Comparison of ENCODE assay signal across 10 mouse cellular contexts in genomic region chr17:26950560-26951288, GRCm38 (mm10). TPM values are rescaled to one million over a fixed set of nuclear protein-coding genes. Genes with fewer than 3 reads are reported as not detected.
DNase-seq lines count a peak whose midpoint lies in the region; ATAC-seq lines count a peak whose summit lies in the region.
"Had no signal": no experiment of that assay in that cellular context is flagged by ENCODE, and none has a peak within 500 bp of the region (broad histone marks: within the 10 kb centered on the region; RNA-seq: fewer than 3 reads in every experiment).

No protein-coding gene starts in this region.

- 36% methylated on average over 7 of the region's 7 CpGs for WGBS in heart, embryonic 15.5 days
- 24% methylated on average over 7 of the region's 7 CpGs for WGBS in embryonic facial prominence, embryonic 12.5 days
- WGBS in hindbrain, embryonic 16.5 days = 19% methylated on average over 7 of the region's 7 CpGs
- WGBS in midbrain, embryonic 13.5 days = 32% methylated on average over 7 of the region's 7 CpGs

- no peak for DNase-seq in heart, adult 9 months (ENCODE audit: low spot score in 2 of 2)
- DNase-seq in thymus, postnatal 4 days = no peak
- DNase-seq in right cerebral cortex, postnatal 25 days = no peak
- DNase-seq in gastrocnemius, postnatal 36 days = no peak
- DNase-seq: adrenal gland, adult 8-10 months had no signal

- H3K27me3 ChIP-seq in heart, embryonic 15.5 days = no peaks in the 10 kb centered on the region
- no peaks in the 10 kb centered on the region for H3K27me3 ChIP-seq in embryonic facial prominence, embryonic 12.5 days
- no peaks in the 10 kb centered on the region for H3K27me3 ChIP-seq in hindbrain, embryonic 16.5 days (replicated peaks; ENCODE audit: control insufficient read depth, insufficient read depth, low read length)
- no peaks in the 10 kb centered on the region for H3K27me3 ChIP-seq in midbrain, embryonic 13.5 days

- peak overlapping the region; percentile 39 for H3K4me3 ChIP-seq in heart, embryonic 15.5 days
- peak overlapping the region; percentile 37 for H3K4me3 ChIP-seq in embryonic facial prominence, embryonic 12.5 days
- H3K4me3 ChIP-seq in hindbrain, embryonic 16.5 days (ENCODE audit: low read length) = peak overlapping the region; percentile 30
- H3K4me3 ChIP-seq in midbrain, embryonic 13.5 days (replicated peaks) = peak overlapping the region; percentile 74

- no peak overlapping the region for H3K27ac ChIP-seq in heart, embryonic 15.5 days
- peak overlapping the region; percentile 72 for H3K27ac ChIP-seq in embryonic facial prominence, embryonic 12.5 days
- H3K27ac ChIP-seq in hindbrain, embryonic 16.5 days (ENCODE audit: low read depth, low read length) = peak overlapping the region; percentile 64
- H3K27ac ChIP-seq in midbrain, embryonic 13.5 days = peak overlapping the region; percentile 83

- peak overlapping the region; percentile 65 for H3K4me2 ChIP-seq in heart, embryonic 15.5 days
- H3K4me2 ChIP-seq in embryonic facial prominence, embryonic 12.5 days (replicated peaks) = peak overlapping the region; percentile 91
- peak overlapping the region; percentile 85 for H3K4me2 ChIP-seq in hindbrain, embryonic 16.5 days (ENCODE audit: low read length)
- peak overlapping the region; percentile 88 for H3K4me2 ChIP-seq in midbrain, embryonic 13.5 days (replicated peaks)

- H3K9me3 ChIP-seq in heart, embryonic 15.5 days (replicated peaks) = no peaks in the 10 kb centered on the region
- H3K9me3 ChIP-seq in embryonic facial prominence, embryonic 12.5 days = no peaks in the 10 kb centered on the region
- no peaks in the 10 kb centered on the region for H3K9me3 ChIP-seq in hindbrain, embryonic 16.5 days (ENCODE audit: control insufficient read depth, low read length)
- H3K9me3 ChIP-seq in midbrain, embryonic 13.5 days = no peaks in the 10 kb centered on the region

- no peak for ATAC-seq in heart, embryonic 15.5 days (replicated peaks; ENCODE audit: insufficient number of reproducible peaks, insufficient read depth, low FRiP score, low read depth)
- no peak for ATAC-seq in embryonic facial prominence, embryonic 12.5 days (ENCODE audit: insufficient number of reproducible peaks, insufficient read depth, low FRiP score, low TSS enrichment)
- no peak for ATAC-seq in hindbrain, embryonic 16.5 days
- no peak for ATAC-seq in midbrain, embryonic 13.5 days

- intact Hi-C loops in gastrocnemius, postnatal 36 days (cut with DNase I) = no loop called here

- H3K9ac ChIP-seq in heart, embryonic 15.5 days = no peak overlapping the region
- peak overlapping the region; percentile 49; the same call in 1 of the 2 replicates for H3K9ac ChIP-seq in embryonic facial prominence, embryonic 12.5 days
- peak overlapping the region; percentile 64 for H3K9ac ChIP-seq in hindbrain, embryonic 16.5 days (ENCODE audit: low read depth, low read length)
- peak overlapping the region; percentile 92 for H3K9ac ChIP-seq in midbrain, embryonic 13.5 days (replicated peaks)

- H3K4me1 ChIP-seq in heart, embryonic 15.5 days (replicated peaks) = peaks cover 77% of the 10 kb centered on the region
- peaks cover 70% of the 10 kb centered on the region for H3K4me1 ChIP-seq in embryonic facial prominence, embryonic 12.5 days
- peaks cover 67% of the 10 kb centered on the region for H3K4me1 ChIP-seq in hindbrain, embryonic 16.5 days (ENCODE audit: control insufficient read depth, insufficient read depth, low read depth, low read length)
- H3K4me1 ChIP-seq in midbrain, embryonic 13.5 days (replicated peaks) = peaks cover 82% of the 10 kb centered on the region

- H3K36me3 ChIP-seq in heart, embryonic 15.5 days = peaks cover 6% of the 10 kb centered on the region; the same call in 1 of the 2 replicates
- peaks cover 12% of the 10 kb centered on the region; the same call in 1 of the 2 replicates for H3K36me3 ChIP-seq in embryonic facial prominence, embryonic 12.5 days
- peaks cover 9% of the 10 kb centered on the region for H3K36me3 ChIP-seq in hindbrain, embryonic 16.5 days (ENCODE audit: control insufficient read depth, insufficient read depth, low read length)
- H3K36me3 ChIP-seq in midbrain, embryonic 13.5 days = peaks cover 13% of the 10 kb centered on the region

RNA-seq across cellular contexts. Expression of gene Syngap1, which starts 9.7 kb away (rescaled TPM):
- polyA plus RNA-seq in heart, embryonic 15.5 days (2015; fragmentation: Nextera tagmentation; extraction: Ambion mirVana) = 0.60 and 1.0 TPM in 2 replicates
- polyA plus RNA-seq in embryonic facial prominence, embryonic 12.5 days (2016; fragmentation: Nextera tagmentation; extraction: Ambion mirVana) = 2.5 and 4.0 TPM in 2 replicates
- 2.5 and 4.9 TPM in 2 replicates for polyA plus RNA-seq in hindbrain, embryonic 16.5 days (2015; fragmentation: Nextera tagmentation; extraction: Ambion mirVana)
- polyA plus RNA-seq in midbrain, embryonic 13.5 days (2015; fragmentation: Nextera tagmentation; extraction: Ambion mirVana) = 5.0 and 6.2 TPM in 2 replicates
- total RNA-seq in gastrocnemius, postnatal 36 days (2021) = 1 to 10 TPM; 3.4 to 3.5 TPM
- polyA plus RNA-seq: CD4-positive, CD25-positive, alpha-beta regulatory T cell, adult 4 months had no signal

RNA-seq across cellular contexts. Expression of gene Cuta, which starts 11.4 kb away (rescaled TPM):
- polyA plus RNA-seq in heart, embryonic 15.5 days (2015; fragmentation: Nextera tagmentation; extraction: Ambion mirVana) = 144 and 160 TPM in 2 replicates
- polyA plus RNA-seq in embryonic facial prominence, embryonic 12.5 days (2016; fragmentation: Nextera tagmentation; extraction: Ambion mirVana) = 172 and 174 TPM in 2 replicates
- polyA plus RNA-seq in hindbrain, embryonic 16.5 days (2015; fragmentation: Nextera tagmentation; extraction: Ambion mirVana) = 140 and 150 TPM in 2 replicates
- polyA plus RNA-seq in midbrain, embryonic 13.5 days (2015; fragmentation: Nextera tagmentation; extraction: Ambion mirVana) = 145 and 148 TPM in 2 replicates
- total RNA-seq in gastrocnemius, postnatal 36 days (2021) = 10 to 100 TPM; 82.8 to 91.1 TPM

RNA-seq across cellular contexts. Expression of gene Phf1, which starts 17.9 kb away (rescaled TPM):
- 7.3 and 9.5 TPM in 2 replicates for polyA plus RNA-seq in heart, embryonic 15.5 days (2015; fragmentation: Nextera tagmentation; extraction: Ambion mirVana)
- 13.9 and 17.1 TPM in 2 replicates for polyA plus RNA-seq in embryonic facial prominence, embryonic 12.5 days (2016; fragmentation: Nextera tagmentation; extraction: Ambion mirVana)
- 30.3 and 31.7 TPM in 2 replicates for polyA plus RNA-seq in hindbrain, embryonic 16.5 days (2015; fragmentation: Nextera tagmentation; extraction: Ambion mirVana)
- polyA plus RNA-seq in midbrain, embryonic 13.5 days (2015; fragmentation: Nextera tagmentation; extraction: Ambion mirVana) = 13.6 and 17.7 TPM in 2 replicates
- total RNA-seq in gastrocnemius, postnatal 36 days (2021) = 1 to 10 TPM; 5.8 to 6.3 TPM

RNA-seq across cellular contexts. Expression of gene Zbtb9, which starts 22.2 kb away (rescaled TPM):
- 8.3 and 10.2 TPM in 2 replicates for polyA plus RNA-seq in heart, embryonic 15.5 days (2015; fragmentation: Nextera tagmentation; extraction: Ambion mirVana)
- polyA plus RNA-seq in embryonic facial prominence, embryonic 12.5 days (2016; fragmentation: Nextera tagmentation; extraction: Ambion mirVana) = 16.1 and 17.1 TPM in 2 replicates
- polyA plus RNA-seq in hindbrain, embryonic 16.5 days (2015; fragmentation: Nextera tagmentation; extraction: Ambion mirVana) = 13.0 and 15.6 TPM in 2 replicates
- polyA plus RNA-seq in midbrain, embryonic 13.5 days (2015; fragmentation: Nextera tagmentation; extraction: Ambion mirVana) = 18.9 and 20.8 TPM in 2 replicates
- under 1 TPM in 1 of 2 experiments, not detected in 1; 0.94 TPM for total RNA-seq in gastrocnemius, postnatal 36 days (2021)

RNA-seq across cellular contexts. Expression of gene Kifc5b, which starts 33.8 kb away (rescaled TPM):
- 5.3 and 7.4 TPM in 2 replicates for polyA plus RNA-seq in heart, embryonic 15.5 days (2015; fragmentation: Nextera tagmentation; extraction: Ambion mirVana)
- 7.9 and 9.7 TPM in 2 replicates for polyA plus RNA-seq in embryonic facial prominence, embryonic 12.5 days (2016; fragmentation: Nextera tagmentation; extraction: Ambion mirVana)
- polyA plus RNA-seq in hindbrain, embryonic 16.5 days (2015; fragmentation: Nextera tagmentation; extraction: Ambion mirVana) = 2.6 and 3.6 TPM in 2 replicates
- 4.2 and 4.4 TPM in 2 replicates for polyA plus RNA-seq in midbrain, embryonic 13.5 days (2015; fragmentation: Nextera tagmentation; extraction: Ambion mirVana)
- under 1 TPM; 0.49 to 0.64 TPM for total RNA-seq in gastrocnemius, postnatal 36 days (2021)
